In genomic region chr5:30247666-30248065, GRCm38 (mm10) we compare ENCODE assay signal across 12 mouse cellular contexts. TPM values are rescaled to one million over a fixed set of nuclear protein-coding genes. Genes with fewer than 3 reads are reported as not detected.
DNase-seq lines count a peak whose midpoint lies in the region; ATAC-seq and TF ChIP-seq lines count a peak whose summit lies in the region.
"Had no signal": no experiment of that assay in that cellular context is flagged by ENCODE, and none has a peak within 500 bp of the region (broad histone marks: within the 10 kb centered on the region; RNA-seq: fewer than 3 reads in every experiment).

No protein-coding gene starts in this region.

- intact Hi-C loops in heart, adult 2 months (cut with DNase I): no loop called here

- no peak overlapping the region for H3K9ac ChIP-seq in heart, adult 2 months (ENCODE audit: low read depth, low read length)
- no peak overlapping the region for H3K9ac ChIP-seq in midbrain, embryonic 14.5 days (replicated peaks; ENCODE audit: low read length)
- no peak overlapping the region for H3K9ac ChIP-seq in midbrain, embryonic 16.5 days (ENCODE audit: low read depth, low read length)
- no peak overlapping the region for H3K9ac ChIP-seq in forebrain, embryonic 16.5 days (replicated peaks; ENCODE audit: low read depth, low read length)

- H3K36me3 ChIP-seq in heart, adult 2 months (ENCODE audit: control insufficient read depth, insufficient read depth, low read length): no peaks in the 10 kb centered on the region
- H3K36me3 ChIP-seq in midbrain, embryonic 14.5 days (ENCODE audit: control insufficient read depth, insufficient read depth, low read length): peaks cover 12% of the 10 kb centered on the region
- no peaks in the 10 kb centered on the region for H3K36me3 ChIP-seq in midbrain, embryonic 16.5 days (ENCODE audit: control insufficient read depth, insufficient read depth, low read length)
- no peaks in the 10 kb centered on the region for H3K36me3 ChIP-seq in forebrain, embryonic 16.5 days (ENCODE audit: control insufficient read depth, insufficient read depth)

- DNase-seq in heart, adult 2 months: no peak
- no peak for DNase-seq in heart, adult 18-20 months
- peak; percentile 10 for DNase-seq in midbrain, embryonic 14.5 days
- peak; percentile 46 for DNase-seq in thymus, postnatal 25 days
- no peak for DNase-seq in gastrocnemius, adult 18-20 months (ENCODE audit: low spot score)

- no peak overlapping the region for H3K4me2 ChIP-seq in midbrain, embryonic 14.5 days (ENCODE audit: low read length)
- no peak overlapping the region for H3K4me2 ChIP-seq in midbrain, embryonic 16.5 days (ENCODE audit: low read length)
- no peak overlapping the region for H3K4me2 ChIP-seq in forebrain, embryonic 16.5 days (ENCODE audit: low read length)
- H3K4me2 ChIP-seq: heart, embryonic 11.5 days had no signal

- H3K79me2 ChIP-seq in heart, adult 2 months (replicated peaks; ENCODE audit: control insufficient read depth, insufficient read depth, low read length): peaks cover 3% of the 10 kb centered on the region

- no peak for TF ChIP-seq EP300 in heart, adult 2 months (IDR thresholded peaks at IDR 0.05; ENCODE audit: insufficient read depth, low read depth, low read length)

- H3K27ac ChIP-seq in heart, adult 2 months: no peak overlapping the region
- H3K27ac ChIP-seq in midbrain, embryonic 14.5 days (replicated peaks; ENCODE audit: low read depth, low read length): no peak overlapping the region
- H3K27ac ChIP-seq in midbrain, embryonic 16.5 days (ENCODE audit: low read length): no peak overlapping the region
- no peak overlapping the region for H3K27ac ChIP-seq in forebrain, embryonic 16.5 days (ENCODE audit: low read length)
- H3K27ac ChIP-seq: limb, embryonic 10.5 days had no signal

- H3K4me1 ChIP-seq in heart, adult 2 months (ENCODE audit: control insufficient read depth, insufficient read depth, low read length): peaks cover 4% of the 10 kb centered on the region
- H3K4me1 ChIP-seq in midbrain, embryonic 14.5 days (ENCODE audit: control insufficient read depth, insufficient read depth, low read length): 0 out of 2 replicates have a peak, but pooled peaks cover 6% of the 10 kb centered on the region
- H3K4me1 ChIP-seq in midbrain, embryonic 16.5 days (ENCODE audit: control insufficient read depth, insufficient read depth, low read length): peaks cover 11% of the 10 kb centered on the region
- H3K4me1 ChIP-seq in forebrain, embryonic 16.5 days (replicated peaks; ENCODE audit: control insufficient read depth, insufficient read depth, low read length): no peaks in the 10 kb centered on the region

- no peak for TF ChIP-seq POLR2A in heart, adult 2 months (IDR thresholded peaks at IDR 0.05; ENCODE audit: insufficient read depth, low read depth, low read length)

- H3K4me3 ChIP-seq in heart, adult 2 months: no peak overlapping the region
- H3K4me3 ChIP-seq in midbrain, embryonic 14.5 days (replicated peaks; ENCODE audit: low read depth, low read length): no peak overlapping the region
- no peak overlapping the region for H3K4me3 ChIP-seq in midbrain, embryonic 16.5 days (ENCODE audit: low read depth, low read length)
- H3K4me3 ChIP-seq in forebrain, embryonic 16.5 days (replicated peaks; ENCODE audit: low read length): no peak overlapping the region
- H3K4me3 ChIP-seq: limb, embryonic 10.5 days; megakaryocyte, embryonic 14.5 days had no signal

- no peak for ATAC-seq in midbrain, embryonic 14.5 days (ENCODE audit: low FRiP score, low TSS enrichment)
- ATAC-seq in midbrain, embryonic 16.5 days: no peak
- peak; percentile 46; the same call in 1 of the 2 replicates for ATAC-seq in granulocyte monocyte progenitor cell, adult 5-6 weeks (replicated peaks; ENCODE audit: poor library complexity, severe bottlenecking)
- ATAC-seq in forebrain, embryonic 16.5 days: no peak
- ATAC-seq: intestine, embryonic 16.5 days had no signal

- 98% methylated on average over 1 of the region's 1 CpGs for WGBS in heart, adult 2 months
- 95% methylated on average over 1 of the region's 1 CpGs for WGBS in midbrain, embryonic 14.5 days
- WGBS in midbrain, embryonic 16.5 days: 93% methylated on average over 1 of the region's 1 CpGs
- 92% methylated on average over 1 of the region's 1 CpGs for WGBS in forebrain, embryonic 16.5 days

- H3K9me3 ChIP-seq in midbrain, embryonic 14.5 days (ENCODE audit: control insufficient read depth, low read length): no peaks in the 10 kb centered on the region
- no peaks in the 10 kb centered on the region for H3K9me3 ChIP-seq in midbrain, embryonic 16.5 days (replicated peaks; ENCODE audit: control insufficient read depth, low read length, poor library complexity, severe bottlenecking)
- H3K9me3 ChIP-seq in forebrain, embryonic 16.5 days (ENCODE audit: control insufficient read depth, low read length): no peaks in the 10 kb centered on the region
- H3K9me3 ChIP-seq: limb, embryonic 10.5 days had no signal

- TF ChIP-seq CTCF in heart, adult 2 months (IDR thresholded peaks at IDR 0.05): peak; percentile 45

- no peaks in the 10 kb centered on the region for H3K27me3 ChIP-seq in heart, adult 2 months (ENCODE audit: control insufficient read depth, insufficient read depth, low read length)
- no peaks in the 10 kb centered on the region for H3K27me3 ChIP-seq in midbrain, embryonic 14.5 days (ENCODE audit: control insufficient read depth, insufficient read depth, low read length)
- no peaks in the 10 kb centered on the region for H3K27me3 ChIP-seq in midbrain, embryonic 16.5 days (ENCODE audit: control insufficient read depth, insufficient read depth, low read depth, low read length)
- no peaks in the 10 kb centered on the region for H3K27me3 ChIP-seq in forebrain, embryonic 16.5 days (replicated peaks; ENCODE audit: control insufficient read depth, insufficient read depth, low read length)
- H3K27me3 ChIP-seq: megakaryocyte, embryonic 14.5 days had no signal

RNA-seq across cellular contexts. Expression of gene Selenoi, which starts 15.3 kb away (rescaled TPM):
- 10 to 100 TPM; 13.9 to 16.1 TPM for total RNA-seq in heart, adult 2 months (2021)
- polyA plus RNA-seq in heart, adult 2 months (2012; rRNA removed): 17.9 and 31.4 TPM in 2 replicates
- total RNA-seq in heart, adult 18-20 months (2021): 10 to 100 TPM; 16.6 to 18.5 TPM
- 36.2 and 47.0 TPM in 2 replicates for polyA plus RNA-seq in midbrain, embryonic 14.5 days (2014; fragmentation: Nextera tagmentation; extraction: Ambion mirVana)
- 32.5 and 34.7 TPM in 2 replicates for polyA plus RNA-seq in midbrain, embryonic 16.5 days (2015; fragmentation: Nextera tagmentation; extraction: Ambion mirVana)
- total RNA-seq in granulocyte monocyte progenitor cell, adult 5-6 weeks (2014; fragmentation: Nextera tagmentation): 22.7 and 38.5 TPM in 2 replicates
- total RNA-seq in granulocyte monocyte progenitor cell, adult 5-6 weeks (2017): 48.1 and 61.2 TPM in 2 replicates
- 1 to 10 TPM; 8.3 to 9.1 TPM for total RNA-seq in gastrocnemius, adult 18-20 months (2021)
- 30.1 and 30.7 TPM in 2 replicates for polyA plus RNA-seq in forebrain, embryonic 16.5 days (2015; fragmentation: Nextera tagmentation; extraction: Ambion mirVana)

RNA-seq across cellular contexts. Expression of gene Drc1, which starts 33.5 kb away (rescaled TPM):
- total RNA-seq in heart, adult 2 months (2021): not detected
- polyA plus RNA-seq in heart, adult 2 months (2012; rRNA removed): 0.12 and 0.18 TPM in 2 replicates
- under 1 TPM in 1 of 2 experiments, not detected in 1; 0.49 TPM for total RNA-seq in heart, adult 18-20 months (2021)
- polyA plus RNA-seq in midbrain, embryonic 14.5 days (2014; fragmentation: Nextera tagmentation; extraction: Ambion mirVana): 3.4 and 4.3 TPM in 2 replicates
- 9.5 and 10.2 TPM in 2 replicates for polyA plus RNA-seq in midbrain, embryonic 16.5 days (2015; fragmentation: Nextera tagmentation; extraction: Ambion mirVana)
- total RNA-seq in granulocyte monocyte progenitor cell, adult 5-6 weeks (2014; fragmentation: Nextera tagmentation): not detected in 2 replicates
- total RNA-seq in granulocyte monocyte progenitor cell, adult 5-6 weeks (2017): not detected in 2 replicates
- total RNA-seq in gastrocnemius, adult 18-20 months (2021): not detected
- polyA plus RNA-seq in forebrain, embryonic 16.5 days (2015; fragmentation: Nextera tagmentation; extraction: Ambion mirVana): 5.5 and 8.9 TPM in 2 replicates

RNA-seq across cellular contexts. Expression of gene Adgrf3, which starts 42.1 kb away (rescaled TPM):
- under 1 TPM in 1 of 2 experiments, not detected in 1; 0.20 TPM for total RNA-seq in heart, adult 2 months (2021)
- polyA plus RNA-seq in heart, adult 2 months (2012; rRNA removed): 0.12 and 0.20 TPM in 2 replicates
- total RNA-seq in heart, adult 18-20 months (2021): under 1 TPM in 1 of 2 experiments, not detected in 1; 0.59 TPM
- polyA plus RNA-seq in midbrain, embryonic 14.5 days (2014; fragmentation: Nextera tagmentation; extraction: Ambion mirVana): not detected in 2 replicates
- not detected in 2 replicates for polyA plus RNA-seq in midbrain, embryonic 16.5 days (2015; fragmentation: Nextera tagmentation; extraction: Ambion mirVana)
- total RNA-seq in granulocyte monocyte progenitor cell, adult 5-6 weeks (2014; fragmentation: Nextera tagmentation): 0.30 TPM in 1 of 2 replicates, not detected in the other
- not detected in 2 replicates for total RNA-seq in granulocyte monocyte progenitor cell, adult 5-6 weeks (2017)
- not detected for total RNA-seq in gastrocnemius, adult 18-20 months (2021)
- polyA plus RNA-seq in forebrain, embryonic 16.5 days (2015; fragmentation: Nextera tagmentation; extraction: Ambion mirVana): not detected in 2 replicates
- polyA plus RNA-seq: limb, embryonic 10.5 days had no signal

Comparison
In these comparisons a context has a peak if more than half of its experiments do, and no peak if none do; other contexts are left out.
1. DNase-seq: peak in midbrain, embryonic 14.5 days (single experiment) and thymus, postnatal 25 days (single experiment); none in heart, adult 2 months (0 of 2), heart, adult 18-20 months (0 of 2) and gastrocnemius, adult 18-20 months (single experiment).